Mouse (Mus musculus) mesoderm, embryonic 11.5 days (tissue): ENCODE measurements around the gene Furin.

Source experiments
- DNase-seq: peaks from one replicate; pipeline ENCODE4 v3.0.0-alpha.2; 2012; ENCODE audit warnings: low read depth, low spot score

The Furin gene

GRCm38 (mm10) chr7:80372667-80373066, 32.6 kb downstream of the Furin start:
- DNase-seq, result no peak

DNA sequence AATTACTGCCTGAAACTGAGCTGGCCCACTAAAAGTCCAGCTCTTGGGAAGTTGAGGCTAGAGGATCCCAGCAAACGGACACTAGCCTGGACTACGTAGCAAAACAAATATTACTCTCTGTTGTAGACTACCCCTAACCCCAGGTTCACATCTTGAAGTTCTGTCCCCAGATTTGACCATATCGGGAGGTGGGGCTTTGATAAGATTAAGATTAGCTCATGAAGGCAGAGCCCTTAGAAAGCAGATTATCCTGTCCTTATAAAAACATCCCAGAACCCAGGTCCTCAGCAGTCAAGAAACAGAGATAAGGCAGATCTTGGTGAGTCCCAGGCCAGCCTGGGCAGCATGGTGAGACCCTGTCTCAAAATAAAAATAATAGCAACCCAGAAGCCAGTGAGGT, 33.1 kb downstream of the Furin start:
- DNase-seq, result no peak

- DNase-seq, result peak; percentile 72
These were observed 34.0 kb downstream of the Furin start, which contains the start of gene Man2a2 for GRCm38 (mm10) chr7:80371041-80371751. Gene Man2a2, minus strand, starts transcription at chr7:80371375.

- DNase-seq, result peak; percentile 75
These were observed 34.6 kb downstream of the Furin start for GRCm38 (mm10) chr7:80370649-80371040.

- DNase-seq, result no peak
These were observed 35.2 kb downstream of the Furin start for GRCm38 (mm10) chr7:80369967-80370431.

GRCm38 (mm10) chr7:80369461-80369860, 35.8 kb downstream of the Furin start:
- no peak for DNase-seq

GRCm38 (mm10) chr7:80368635-80369421, 36.4 kb downstream of the Furin start:
- no peak for DNase-seq

DNA sequence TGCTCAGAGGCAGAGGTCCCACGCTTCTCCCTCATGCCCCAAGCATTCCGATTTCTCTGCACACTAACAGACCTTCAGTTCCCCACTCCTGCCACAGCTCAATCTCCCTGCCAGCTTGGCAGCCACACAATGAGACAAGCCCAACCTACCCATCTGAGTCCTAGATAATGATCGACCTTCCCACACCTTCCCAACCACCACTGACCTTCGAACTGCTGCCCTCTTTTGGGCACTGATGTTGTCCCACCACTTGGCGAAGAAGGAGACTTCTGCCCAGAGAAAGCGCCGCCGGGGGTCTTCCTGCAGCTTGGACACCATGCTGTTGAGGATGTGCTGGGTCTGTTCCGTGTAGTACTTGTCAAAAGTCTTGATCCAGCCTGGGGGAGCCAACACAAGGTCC, 37.2 kb downstream of the Furin start:
- no peak for DNase-seq

GRCm38 (mm10) chr7:80367232-80367631, 38.0 kb downstream of the Furin start:
- no peak for DNase-seq

DNA sequence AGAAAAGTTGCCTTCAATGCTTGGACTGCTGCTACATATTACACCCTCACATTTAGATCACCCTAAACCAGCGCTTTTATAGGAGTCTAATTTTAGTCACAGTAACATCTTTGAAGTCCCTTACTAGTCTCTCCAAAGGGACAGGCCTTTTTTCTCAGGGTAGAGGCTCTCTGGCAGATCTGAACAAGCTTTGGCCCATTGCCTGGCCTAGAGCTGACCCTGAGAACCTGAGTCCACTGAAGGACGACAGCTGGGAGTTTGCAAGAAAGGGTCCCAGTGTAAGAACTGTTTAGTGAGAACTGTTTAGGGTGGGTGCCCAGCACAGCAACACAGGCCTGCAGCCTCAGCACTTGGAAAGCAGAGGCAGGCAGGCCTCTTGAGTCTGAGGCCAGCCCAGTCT, 39.5 kb downstream of the Furin start:
- DNase-seq, result no peak

DNA sequence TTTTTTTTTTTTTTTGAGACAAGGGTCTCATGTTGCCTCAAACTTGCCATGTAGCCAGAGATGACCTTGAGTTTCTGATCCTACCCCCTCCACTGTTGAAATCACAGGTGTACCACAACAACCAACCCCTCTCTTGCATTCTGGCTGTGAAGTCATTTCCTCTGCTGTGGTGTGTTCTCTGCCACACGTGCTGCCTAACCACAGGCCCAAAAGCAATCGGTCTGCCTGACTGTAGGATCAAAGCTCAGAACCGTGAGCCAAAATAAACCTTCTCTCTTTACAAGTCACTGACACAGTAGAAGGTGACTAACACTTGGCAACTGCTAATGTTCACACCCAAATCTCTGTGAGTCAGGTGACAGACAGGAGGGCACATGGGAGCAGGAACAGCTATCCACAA, 44.8 kb downstream of the Furin start:
- no peak for DNase-seq

GRCm38 (mm10) chr7:80358039-80358438, 47.2 kb downstream of the Furin start:
- DNase-seq, result no peak

- peak; percentile 36 for DNase-seq
These were observed 48.1 kb downstream of the Furin start for GRCm38 (mm10) chr7:80357156-80357555.

- no peak for DNase-seq
These were observed 48.9 kb downstream of the Furin start for GRCm38 (mm10) chr7:80356351-80356750.

- DNase-seq, result no peak
These were observed 52.3 kb downstream of the Furin start for GRCm38 (mm10) chr7:80352920-80353319.

DNA sequence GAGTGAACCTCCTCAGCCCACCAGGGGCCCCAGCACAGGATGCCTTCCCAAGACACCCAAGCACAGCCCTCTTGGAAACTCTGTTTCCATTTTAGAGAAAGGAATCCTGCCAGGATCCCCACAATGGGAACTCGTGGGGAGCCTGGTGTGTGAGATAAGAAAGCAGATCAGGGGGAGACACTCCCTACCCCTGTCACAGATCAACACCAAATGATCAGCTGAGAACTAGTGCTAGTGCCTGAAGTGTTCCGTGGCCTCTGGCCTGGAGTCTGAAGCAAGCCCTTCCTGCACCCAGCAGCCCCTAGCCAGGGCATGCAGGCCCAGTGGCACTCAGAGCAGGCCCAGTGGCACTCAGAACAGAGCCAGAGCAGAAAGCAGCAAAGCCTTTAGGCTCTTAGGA, 54.4 kb downstream of the Furin start:
- DNase-seq, result no peak

DNA sequence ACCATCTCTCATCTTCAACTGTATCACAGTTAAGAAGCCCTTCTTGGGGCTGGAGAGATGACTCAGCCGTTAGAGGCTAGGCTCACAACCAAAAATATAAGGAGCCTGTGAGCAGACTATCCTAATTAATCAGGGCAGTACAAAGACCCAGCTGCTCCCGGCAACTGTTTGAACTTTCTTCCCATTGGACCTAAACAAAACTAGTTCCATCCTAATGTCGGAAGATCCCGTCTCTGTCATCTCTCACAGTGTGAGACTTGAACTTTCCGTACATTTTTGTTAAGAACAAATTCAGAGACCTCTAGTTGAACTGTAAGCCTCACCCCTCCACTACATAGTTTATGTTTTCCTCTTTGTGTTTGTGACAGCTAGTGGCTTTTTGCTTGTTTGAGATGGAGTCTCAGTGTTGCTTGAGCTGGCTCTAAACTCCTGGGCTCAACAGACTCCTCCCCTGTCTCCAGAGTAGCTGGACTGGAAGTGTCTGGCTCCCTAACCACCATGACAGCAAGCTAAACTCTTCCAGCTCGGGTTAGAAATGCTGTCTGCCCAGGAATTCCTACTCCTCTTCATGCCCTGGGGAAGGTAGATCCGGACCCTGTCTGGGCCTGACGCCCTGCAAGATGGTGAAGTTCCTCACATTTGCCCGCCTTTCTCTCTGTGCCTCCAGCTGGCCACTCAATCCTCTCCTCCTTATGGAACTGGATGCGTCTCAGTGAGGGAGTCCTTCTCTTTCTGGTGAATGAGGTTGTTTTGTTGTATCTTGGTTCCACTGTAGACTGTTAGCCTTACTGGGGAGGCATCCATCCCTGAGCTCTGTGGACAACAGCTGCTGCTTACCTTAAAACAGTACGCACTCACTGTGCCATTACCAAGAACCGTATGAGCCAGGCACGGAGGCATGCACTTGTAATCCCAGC, 57.3 kb downstream of the Furin start:
- no peak for DNase-seq

- DNase-seq, result no peak
These were observed 58.4 kb downstream of the Furin start for GRCm38 (mm10) chr7:80346830-80347229.

DNA sequence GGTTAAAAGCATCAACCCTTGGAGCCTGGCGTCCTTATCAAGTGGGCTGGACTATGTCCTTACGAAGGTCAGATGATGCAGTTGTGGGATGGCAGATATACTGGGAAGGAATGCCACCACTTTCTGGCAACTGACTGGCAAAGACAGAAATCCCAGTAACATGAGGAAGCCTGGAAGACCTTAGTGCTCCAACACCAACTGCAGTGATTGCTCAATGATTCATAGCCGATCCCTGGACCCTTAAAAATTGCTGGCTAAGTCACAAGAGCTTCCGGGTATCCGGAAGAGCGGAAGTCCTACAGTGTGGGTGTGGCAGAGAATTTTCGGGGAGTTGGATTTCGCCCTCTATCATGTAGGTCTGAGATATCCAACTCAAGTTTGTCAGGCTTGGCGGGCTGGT, 59.1 kb downstream of the Furin start:
- DNase-seq, result no peak

DNA sequence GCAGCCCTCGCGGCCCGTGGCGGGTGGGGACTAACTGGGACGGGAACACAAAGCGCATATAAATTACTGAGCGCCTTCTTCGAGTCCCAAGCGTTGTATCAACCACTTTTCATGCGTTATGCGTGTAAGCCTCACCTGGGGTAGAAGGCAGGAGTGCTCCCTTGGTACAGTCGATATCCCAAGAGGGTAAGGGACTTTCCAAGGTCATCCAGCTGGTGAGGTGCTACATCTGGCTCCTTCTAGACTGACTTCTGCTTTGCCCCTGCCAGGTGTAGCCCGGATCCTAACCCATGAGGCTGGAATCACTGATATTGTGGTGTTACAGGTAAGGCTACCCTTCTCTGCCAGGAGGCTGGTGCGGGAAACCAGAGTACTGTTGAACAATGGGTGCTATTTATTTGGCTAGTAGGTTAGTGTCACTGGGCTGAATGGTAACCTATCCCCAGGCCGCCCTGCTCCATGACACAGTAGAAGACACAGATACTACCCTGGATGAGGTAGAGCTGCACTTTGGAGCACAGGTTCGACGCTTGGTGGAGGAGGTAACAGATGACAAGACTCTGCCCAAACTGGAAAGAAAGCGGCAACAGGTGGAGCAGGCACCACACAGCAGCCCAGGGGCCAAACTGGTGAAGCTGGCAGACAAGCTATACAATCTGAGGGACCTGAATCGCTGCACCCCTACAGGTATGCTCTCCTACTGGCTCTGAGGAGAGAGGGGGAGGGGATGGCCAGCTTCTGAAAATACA, 61.8 kb downstream of the Furin start:
- no peak for DNase-seq

DNA sequence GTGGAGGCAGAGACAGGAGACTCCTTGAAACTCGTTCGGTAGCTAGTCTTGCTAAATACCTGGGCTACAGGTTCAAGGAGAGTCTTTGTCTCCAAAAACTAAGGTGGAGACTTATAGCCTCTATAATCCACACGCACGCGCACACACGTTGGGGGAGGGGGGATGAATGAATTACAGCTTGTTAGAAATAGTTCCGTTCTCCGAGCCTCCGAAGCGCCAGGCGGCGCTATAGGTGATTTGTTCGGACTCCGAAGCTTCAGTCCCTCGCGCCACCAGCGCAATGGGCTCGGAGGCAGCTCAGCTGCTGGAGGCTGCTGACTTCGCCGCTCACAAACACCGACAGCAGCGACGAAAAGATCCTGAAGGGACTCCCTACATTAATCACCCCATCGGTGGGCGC, 62.4 kb downstream of the Furin start, which contains the start of gene Hddc3:
Gene Hddc3, plus strand, starts transcription at position 247 of the 400 bp plus-strand sequence.
- peak; percentile 98 for DNase-seq
